Mouse (Mus musculus): Measurements from ENCODE around the gene Dlgap4.

The Dlgap4 gene

DNA sequence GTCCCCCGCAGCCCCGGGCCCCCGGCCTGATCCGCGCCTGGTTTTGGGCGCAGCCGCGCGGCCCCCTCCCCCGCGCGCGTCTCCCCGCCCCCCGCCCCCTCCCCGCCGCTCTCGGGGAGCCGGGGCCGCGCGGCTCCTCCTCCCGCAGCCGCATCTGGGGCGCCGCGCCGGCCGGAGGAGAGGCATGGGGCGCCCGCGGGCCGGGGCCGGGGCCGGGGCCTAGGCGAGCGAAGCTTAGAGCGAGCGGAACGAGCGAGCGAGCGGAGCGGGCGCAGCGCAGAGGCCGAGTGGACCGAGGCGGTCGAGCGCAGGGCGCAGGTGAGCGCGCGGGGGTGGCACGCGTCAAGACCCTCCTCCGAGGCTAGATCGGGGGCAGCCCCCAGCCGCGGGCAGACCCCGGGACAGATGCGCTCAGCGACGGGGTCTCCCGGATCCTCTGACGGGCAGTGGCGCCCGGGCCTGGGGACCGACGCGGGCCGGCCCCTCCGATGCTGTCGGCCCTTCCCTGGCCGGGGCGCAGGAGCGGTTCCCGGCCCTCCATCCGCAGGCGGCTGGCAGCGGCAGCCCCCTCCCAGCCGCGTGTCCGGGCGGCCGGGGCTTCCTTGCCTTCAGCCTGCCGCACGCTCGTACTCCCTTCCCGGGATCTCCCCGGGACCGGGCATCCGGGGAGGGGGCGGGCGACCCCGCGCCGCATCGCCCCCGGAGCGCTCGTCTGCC is at the start of gene Dlgap4:
Gene Dlgap4, plus strand, starts transcription at position 165 of the 717 bp plus-strand sequence.
- no peak for DNase-seq

DNA sequence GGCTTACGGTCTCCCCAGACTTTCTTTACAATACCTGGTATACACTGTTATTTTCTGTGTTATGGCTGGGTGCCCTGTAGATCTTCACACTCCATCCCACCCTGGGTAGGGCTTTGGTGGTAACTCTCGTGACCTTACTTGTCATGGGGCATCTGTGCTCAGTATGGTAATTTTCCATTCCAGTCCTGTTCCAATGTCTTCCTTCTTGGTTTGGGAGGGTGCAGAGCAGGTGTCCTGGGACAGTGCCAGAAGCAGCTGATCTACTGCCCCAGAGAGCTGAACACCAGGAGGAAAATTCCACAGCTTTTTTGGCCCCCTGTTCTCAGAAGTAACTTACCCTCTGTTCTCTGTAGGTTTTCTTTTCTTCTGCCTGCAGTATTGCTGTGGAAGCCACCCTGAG is 47.0 kb upstream of the Dlgap4 start:
- no peak for DNase-seq

DNA sequence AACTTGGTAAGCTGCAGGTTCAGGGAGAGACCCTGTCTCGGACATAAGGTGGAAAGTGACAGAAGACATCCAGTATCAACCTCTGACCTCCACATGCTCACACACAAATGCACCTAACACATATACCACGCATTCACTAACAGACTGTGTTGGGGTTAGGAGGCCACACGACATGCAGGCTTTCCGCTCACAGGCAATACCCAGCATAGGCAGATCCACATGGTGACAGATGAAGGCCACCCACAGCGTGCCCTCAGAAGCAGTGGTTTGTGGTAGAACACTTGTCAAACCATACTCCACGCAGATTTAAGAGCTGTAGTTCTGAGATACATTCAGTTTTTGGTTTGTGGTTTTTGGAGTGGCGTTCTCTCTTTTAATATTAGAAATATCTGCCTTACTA is 44.9 kb upstream of the Dlgap4 start:
- DNase-seq, result no peak

DNA sequence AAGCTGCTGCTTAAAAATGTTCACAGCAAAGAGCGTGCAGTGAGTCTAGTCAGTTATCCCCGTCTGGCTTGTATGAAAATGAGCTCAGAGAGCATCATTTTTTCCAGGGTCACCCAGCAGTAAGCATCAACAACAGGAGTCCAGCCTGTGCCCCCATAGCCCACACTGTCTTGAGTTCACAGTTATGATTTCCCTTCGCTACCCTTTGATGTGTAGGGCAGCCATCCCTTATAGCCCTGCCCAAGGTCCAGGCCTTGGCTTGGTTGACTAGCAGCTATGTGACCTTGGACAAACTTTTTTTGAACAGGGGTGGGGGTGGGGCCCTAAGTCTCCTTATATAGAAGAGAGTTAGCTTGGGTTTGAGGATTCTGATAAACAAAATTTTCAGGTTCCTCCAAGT is 44.2 kb upstream of the Dlgap4 start:
- DNase-seq, result no peak

- no peak for DNase-seq
Measured at GRCm38 (mm10) chr2:156571521-156571920, 42.0 kb upstream of the Dlgap4 start.

DNA sequence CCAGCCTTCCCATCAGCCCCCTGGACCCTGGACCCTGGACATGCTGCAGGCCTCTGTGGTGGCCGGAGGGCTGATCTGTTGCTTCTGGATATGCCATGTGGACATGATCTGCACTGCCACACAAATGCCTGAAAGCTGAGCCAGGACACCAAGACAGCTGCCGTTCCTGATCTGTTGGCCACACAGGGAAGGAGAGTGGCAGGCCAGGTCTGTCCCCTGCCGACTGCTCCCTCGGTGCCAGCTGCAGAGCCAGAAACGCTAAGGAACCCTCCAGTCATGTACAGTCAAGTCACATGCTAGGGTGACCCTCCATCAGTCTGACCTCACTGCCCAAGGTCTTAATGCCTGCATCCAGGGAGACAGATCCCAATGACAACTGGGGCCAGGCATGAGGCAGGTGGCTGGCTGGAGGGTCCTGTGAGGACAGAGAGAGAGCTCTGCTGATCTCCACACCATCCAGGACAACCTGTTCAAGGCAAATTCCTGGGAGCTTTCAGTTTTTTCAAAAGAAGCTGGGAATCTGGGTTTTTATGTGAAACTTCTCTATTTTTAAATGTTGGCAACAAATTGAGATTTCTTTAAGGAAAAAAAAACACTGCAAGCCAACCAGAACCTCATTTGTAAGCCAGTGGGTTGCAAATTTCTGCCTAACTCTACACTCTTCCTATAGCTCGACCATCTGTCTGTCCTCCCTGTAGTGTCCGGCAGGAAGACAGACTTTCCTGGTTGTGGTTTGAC is 36.5 kb upstream of the Dlgap4 start:
- no peak for DNase-seq

- no peak for DNase-seq
Measured at GRCm38 (mm10) chr2:156580507-156580906, 33.0 kb upstream of the Dlgap4 start.

DNA sequence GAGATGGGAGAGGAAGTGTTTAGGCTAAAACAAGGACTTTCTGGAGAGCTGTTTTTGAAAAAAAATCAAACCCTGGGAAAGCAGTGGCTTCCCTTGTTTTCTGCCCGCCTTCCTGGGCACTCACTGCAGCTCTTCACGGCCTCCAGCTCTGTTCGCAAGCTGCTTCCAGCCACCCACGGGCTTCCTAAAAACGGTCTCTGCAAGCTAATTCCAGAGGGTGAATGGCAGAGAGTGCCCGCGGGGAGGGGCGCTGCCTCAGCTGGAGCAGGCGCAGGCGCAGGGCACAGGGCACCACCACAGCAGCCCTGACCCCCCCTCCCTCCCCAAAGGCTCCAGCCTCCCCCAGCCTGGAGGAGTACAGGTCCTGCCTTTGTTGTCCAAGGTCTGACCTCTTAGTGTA is 32.3 kb upstream of the Dlgap4 start:
- no peak for DNase-seq

DNA sequence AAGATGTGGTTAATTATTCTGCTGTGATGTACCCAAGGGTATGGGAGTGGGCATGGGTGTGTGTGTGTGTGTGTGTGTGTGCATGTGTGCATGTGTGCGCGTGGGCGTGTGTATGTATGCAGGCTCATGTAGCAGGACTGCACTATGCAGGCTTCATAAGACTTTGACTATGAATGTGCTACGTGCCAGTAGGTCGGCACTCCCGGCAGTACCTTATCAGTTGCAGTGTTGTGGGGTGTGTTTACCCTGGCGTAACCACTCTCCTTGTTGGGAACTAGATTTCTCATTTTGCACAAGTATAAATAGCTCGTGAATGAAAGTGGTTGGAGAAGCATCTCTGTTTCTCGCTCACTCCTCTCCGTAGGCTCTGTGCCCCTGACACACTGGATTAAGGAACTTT is 30.6 kb upstream of the Dlgap4 start:
- DNase-seq, result no peak

GRCm38 (mm10) chr2:156584154-156584796 is 29.2 kb upstream of the Dlgap4 start:
- peak; percentile 16 for DNase-seq

DNA sequence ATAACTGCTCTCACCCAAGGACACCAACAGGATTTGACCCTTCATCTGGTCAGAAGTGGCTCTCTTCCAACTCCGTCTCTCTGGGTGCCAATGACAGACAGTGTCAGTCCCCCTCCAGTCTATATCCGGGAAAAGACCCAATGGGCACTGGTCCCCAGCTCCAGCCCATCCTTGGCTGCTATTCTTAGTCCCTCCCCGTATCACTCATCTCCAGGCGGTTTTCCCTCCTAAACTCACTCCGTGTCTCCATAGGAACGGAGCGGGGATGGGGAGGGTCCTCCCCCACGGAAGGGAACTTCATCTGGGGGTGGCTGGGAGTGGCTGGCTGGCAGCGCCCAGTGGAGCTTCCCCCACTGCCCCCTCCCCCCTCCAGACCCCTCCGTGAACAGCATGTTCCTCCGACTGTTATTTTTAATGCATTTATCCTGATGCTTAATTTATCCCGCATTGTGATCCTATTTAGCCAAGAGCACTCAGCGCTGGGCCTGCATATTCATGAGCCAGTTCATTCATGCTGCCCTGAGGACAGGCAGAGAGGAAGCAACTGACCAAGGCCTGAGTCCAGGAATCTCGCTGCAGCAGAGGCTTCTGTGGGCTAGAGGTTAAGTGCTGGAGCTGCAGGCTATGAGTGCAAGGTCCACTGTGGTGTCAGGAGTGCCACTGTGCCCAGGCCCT is 28.6 kb upstream of the Dlgap4 start:
- DNase-seq, result no peak

GRCm38 (mm10) chr2:156589481-156589880 is 24.0 kb upstream of the Dlgap4 start:
- no peak for DNase-seq

GRCm38 (mm10) chr2:156594987-156595490 is 18.5 kb upstream of the Dlgap4 start:
- no peak for DNase-seq

GRCm38 (mm10) chr2:156602581-156602980 is 10.9 kb upstream of the Dlgap4 start:
- DNase-seq, result no peak

- no peak for DNase-seq
Measured at GRCm38 (mm10) chr2:156603671-156604070, 9.8 kb upstream of the Dlgap4 start.

GRCm38 (mm10) chr2:156605144-156605543 is 8.4 kb upstream of the Dlgap4 start:
- DNase-seq, result no peak

- DNase-seq, result no peak
Measured at GRCm38 (mm10) chr2:156605971-156606370, 7.5 kb upstream of the Dlgap4 start.

- DNase-seq, result peak; percentile 42
Measured at GRCm38 (mm10) chr2:156613081-156613540, 394 bp upstream of the Dlgap4 start.

GRCm38 (mm10) chr2:156614258-156614556 is 702 bp downstream of the Dlgap4 start:
- no peak for DNase-seq

DNA sequence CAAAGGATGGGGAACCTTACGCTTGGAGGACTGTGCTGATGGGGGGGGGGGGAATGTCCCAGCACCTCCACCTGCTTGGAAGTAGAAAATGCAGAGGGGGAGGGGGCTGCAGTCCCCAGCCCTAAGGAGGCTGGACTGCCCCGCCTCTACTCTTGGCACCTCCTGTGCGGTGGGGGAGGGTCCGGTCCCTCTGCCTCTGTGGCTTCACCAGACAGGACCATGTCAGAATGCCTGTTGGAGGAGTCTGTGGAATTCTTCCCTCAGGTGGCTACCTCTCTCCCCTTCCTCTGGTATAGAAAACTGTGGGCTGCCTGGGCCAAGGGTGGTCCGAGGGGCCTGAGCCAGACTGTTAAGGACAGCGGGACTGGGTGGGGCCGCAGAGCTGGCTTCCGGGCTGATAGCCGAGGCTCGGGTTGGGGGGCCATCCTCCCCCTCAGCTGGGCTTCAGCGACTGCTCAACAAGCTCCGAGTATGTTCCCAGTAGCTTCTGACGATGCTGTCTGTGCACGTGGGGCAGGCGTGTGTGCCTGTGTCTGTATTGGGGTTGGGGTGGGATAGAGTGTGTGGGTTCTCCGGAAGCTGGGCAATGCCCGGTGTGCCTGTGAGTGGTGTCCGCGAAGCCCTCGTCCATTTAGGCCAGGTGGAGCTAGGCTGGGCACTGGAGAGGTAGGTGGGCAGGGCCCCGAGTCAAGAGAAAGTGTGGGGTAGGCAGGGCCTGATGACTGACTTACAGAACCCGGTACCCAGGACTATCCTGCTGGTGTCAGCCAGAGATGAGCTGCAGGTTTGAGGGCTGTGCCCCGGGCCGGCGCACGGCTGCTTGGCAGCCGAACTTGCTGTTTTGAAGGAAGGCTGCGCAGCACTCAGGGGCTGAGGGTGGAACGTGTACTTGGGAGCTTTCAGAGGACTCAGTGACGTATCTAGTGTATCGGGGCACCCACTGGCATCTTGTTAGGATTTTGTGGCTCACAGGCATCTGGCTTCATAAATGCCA is 1.5 kb downstream of the Dlgap4 start:
- DNase-seq, result no peak

DNA sequence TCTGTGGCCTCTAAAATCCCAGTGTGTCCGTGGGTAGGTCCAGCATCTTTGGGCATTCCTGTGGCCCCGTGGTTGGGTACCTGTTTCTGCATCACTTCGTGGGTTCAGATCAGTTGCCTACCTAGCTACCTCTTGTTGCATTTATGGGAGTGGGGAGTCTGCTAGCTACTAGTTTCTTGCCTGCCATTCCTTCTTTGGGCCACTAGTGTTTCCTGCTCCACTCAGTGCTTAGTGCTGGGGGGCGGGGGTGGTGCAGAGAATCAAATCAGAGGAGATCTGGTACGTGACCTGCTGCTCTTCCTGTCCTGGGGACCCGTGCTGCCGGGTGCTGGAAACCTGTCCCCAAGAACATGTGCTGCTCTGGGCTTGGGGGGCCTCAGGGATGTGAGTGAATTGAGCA is 3.0 kb downstream of the Dlgap4 start:
- DNase-seq, result no peak

DNA sequence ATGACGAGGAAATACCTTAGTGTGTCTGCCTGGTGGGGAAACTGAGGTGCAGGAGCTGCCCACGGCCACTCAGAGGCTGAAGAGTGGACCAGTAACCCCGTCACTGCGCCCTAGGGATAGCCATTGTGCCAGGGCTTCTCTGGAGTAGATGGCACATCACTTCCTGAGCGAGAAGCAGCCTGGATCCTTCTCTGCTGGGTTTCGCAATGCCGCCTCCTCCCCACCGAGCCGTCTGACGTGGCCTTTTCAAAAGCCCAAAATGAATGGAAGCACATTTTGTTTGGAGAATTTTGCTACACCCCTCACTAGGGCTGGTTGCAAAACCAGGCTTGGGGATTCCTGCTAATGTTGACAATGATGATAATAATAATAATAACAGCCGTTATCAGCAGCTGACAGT is 4.0 kb downstream of the Dlgap4 start:
- peak; percentile 48 for DNase-seq
